Mouse (Mus musculus) cerebellum, adult 2 months (tissue): Measurements from ENCODE around the gene Mtfp1. TPM values are rescaled to one million over a fixed set of nuclear protein-coding genes. Genes with fewer than 3 reads are reported as not detected.

Experiments used
- DNase-seq, 2 experiments: peaks; one replicate each; pipeline ENCODE4 v3.0.0; 2021
- H3K27ac ChIP-seq: fragments of 200-500 bp; 2 replicates; pipeline ENCODE4 v1.5.1; 2012; ENCODE audit warnings: low read length, control low read depth, inconsistent platforms; ENCODE audit not compliant: insufficient read depth
- H3K27me3 ChIP-seq: fragments of 200-500 bp; 2 replicates; pipeline ENCODE4 v1.6.1; 2012; ENCODE audit warnings: inconsistent platforms, mild to moderate bottlenecking, low read length, moderate library complexity; ENCODE audit not compliant: control insufficient read depth, insufficient read depth
- H3K4me1 ChIP-seq: fragments of 200-500 bp; 2 replicates; pipeline ENCODE4 v1.6.1; 2011; ENCODE audit warnings: low read length; ENCODE audit not compliant: control insufficient read depth, insufficient read depth
- H3K4me3 ChIP-seq: fragments of 200-500 bp; replicated peaks from 2 replicates; pipeline ENCODE3; 2011; ENCODE audit warnings: mild to moderate bottlenecking, low read depth, low read length, control low read depth; ENCODE audit not compliant: insufficient read depth
- CTCF ChIP-seq: fragments of 200-500 bp; IDR thresholded peaks from 2 replicates; pipeline ENCODE4 v1.5.1; 2011; ENCODE audit warnings: low read depth, mild to moderate bottlenecking, control low read depth, low read length, moderate library complexity, borderline replicate concordance; ENCODE audit not compliant: insufficient read depth
- POLR2A ChIP-seq: fragments of 200-500 bp; IDR thresholded peaks from 2 replicates; pipeline ENCODE4 v1.6.1; 2011; ENCODE audit warnings: low read length, control low read depth, borderline replicate concordance; ENCODE audit not compliant: insufficient read depth
- WGBS: fragments of 180-500 bp; shearing (Covaris S2); methylation state at CpG from one replicate; pipeline ENCODE4 v1.1.7; 2018; 5-methylcytosine and 5-hydroxymethylcytosine counted together
- polyA plus RNA-seq: library from polyadenylated mRNA; depleted of rRNA; stranded (reverse); fragments of >200 nt; gene quantifications from 2 replicates; pipeline ENCODE4 v1.2.3, GENCODE M21; 2012

Gene Mtfp1
- polyA plus RNA-seq, 1 experiment, result 65.2 TPM

GRCm38 (mm10) chr11:4087267-4087666 is 8.0 kb downstream of the Mtfp1 start:
- H3K4me3 ChIP-seq, result no peak overlapping the region
- no peak for DNase-seq
- H3K4me1 ChIP-seq, result no peaks in the 10 kb centered on the region
- no peak overlapping the region for H3K27ac ChIP-seq
- TF ChIP-seq CTCF, result no peak
- TF ChIP-seq POLR2A, result no peak
- H3K27me3 ChIP-seq, result no peaks in the 10 kb centered on the region
- 22% methylated on average over 2 of the region's 2 CpGs for WGBS

GRCm38 (mm10) chr11:4086246-4086645 is 9.0 kb downstream of the Mtfp1 start:
- TF ChIP-seq CTCF (no peak), POLR2A (no peak)
- no peak for DNase-seq
- Histone ChIP-seq H3K27ac (no peak overlapping the region), H3K4me3 (no peak overlapping the region), H3K4me1 (no peaks in the 10 kb centered on the region), H3K27me3 (no peaks in the 10 kb centered on the region)
- 30% methylated on average over 1 of the region's 1 CpGs for WGBS

DNA sequence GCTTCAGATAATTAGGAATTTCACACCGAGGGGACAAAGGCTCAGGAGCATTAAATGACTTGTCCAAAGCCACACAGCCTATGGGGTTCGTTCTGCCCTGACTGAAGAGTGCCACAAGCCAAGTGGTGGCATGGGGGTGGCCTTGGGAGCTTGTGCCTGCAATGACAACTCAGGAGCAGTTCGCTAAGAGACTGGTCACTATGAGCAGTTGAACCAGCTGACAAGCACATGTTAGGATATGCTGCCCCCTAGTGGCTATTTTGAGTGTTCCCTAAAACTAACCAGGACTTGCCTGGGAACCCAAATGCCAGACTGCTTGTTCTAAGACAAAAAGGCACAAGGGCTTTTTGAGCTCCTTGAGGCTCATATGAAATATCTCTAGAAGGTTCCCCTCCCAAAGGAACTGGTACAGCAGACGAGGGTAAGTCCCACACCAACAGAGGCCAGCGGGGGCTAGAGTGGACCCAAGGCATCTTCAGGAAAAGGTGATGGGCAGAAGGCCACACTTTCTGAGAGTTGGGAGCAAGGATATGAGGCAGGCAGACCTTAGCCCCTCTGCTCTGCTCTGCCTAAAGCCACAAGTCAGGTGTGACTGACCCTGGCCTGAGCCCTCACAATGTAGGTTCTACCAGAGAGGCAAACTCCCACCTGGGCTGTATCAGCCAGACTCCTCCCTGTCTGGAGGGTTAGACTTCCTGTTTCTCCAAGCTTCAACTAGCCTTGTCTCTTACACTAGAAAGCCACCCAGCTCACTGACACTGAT is 11.7 kb downstream of the Mtfp1 start:
- Histone ChIP-seq H3K27me3 (no peaks in the 10 kb centered on the region), H3K4me1 (no peaks in the 10 kb centered on the region), H3K4me3 (no peak overlapping the region), H3K27ac (no peak overlapping the region)
- WGBS, result 28% methylated on average over 5 of the region's 5 CpGs
- peak; percentile 77 for TF ChIP-seq CTCF
- no peak for TF ChIP-seq POLR2A
- DNase-seq, result peak; percentile 51 to 67

DNA sequence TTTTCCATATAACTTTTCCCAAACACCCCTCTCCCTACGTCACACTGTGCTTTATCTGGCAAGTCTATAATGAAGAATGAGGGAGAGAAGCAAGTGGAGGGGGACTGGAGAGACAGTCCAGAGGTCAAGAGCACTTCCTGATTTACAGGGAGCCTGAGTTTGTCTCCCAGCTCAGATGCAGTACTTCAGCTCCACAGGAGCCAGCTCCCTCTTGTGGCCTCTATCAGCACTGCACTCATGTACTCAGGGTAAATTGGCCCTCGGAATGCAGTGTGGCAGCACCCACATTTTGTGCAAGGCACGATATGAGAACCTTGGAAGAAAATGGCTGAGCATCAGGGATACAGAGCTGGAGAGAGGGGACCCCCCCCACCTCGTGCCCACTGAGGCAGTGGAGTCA is 15.0 kb downstream of the Mtfp1 start:
- Histone ChIP-seq H3K27ac (no peak overlapping the region), H3K4me3 (no peak overlapping the region), H3K27me3 (no peaks in the 10 kb centered on the region), H3K4me1 (no peaks in the 10 kb centered on the region)
- peak; percentile 33 to 53 for DNase-seq
- peak; percentile 82 for TF ChIP-seq CTCF
- TF ChIP-seq POLR2A, result no peak
- WGBS, result 11% methylated on average over 4 of the region's 4 CpGs

DNA sequence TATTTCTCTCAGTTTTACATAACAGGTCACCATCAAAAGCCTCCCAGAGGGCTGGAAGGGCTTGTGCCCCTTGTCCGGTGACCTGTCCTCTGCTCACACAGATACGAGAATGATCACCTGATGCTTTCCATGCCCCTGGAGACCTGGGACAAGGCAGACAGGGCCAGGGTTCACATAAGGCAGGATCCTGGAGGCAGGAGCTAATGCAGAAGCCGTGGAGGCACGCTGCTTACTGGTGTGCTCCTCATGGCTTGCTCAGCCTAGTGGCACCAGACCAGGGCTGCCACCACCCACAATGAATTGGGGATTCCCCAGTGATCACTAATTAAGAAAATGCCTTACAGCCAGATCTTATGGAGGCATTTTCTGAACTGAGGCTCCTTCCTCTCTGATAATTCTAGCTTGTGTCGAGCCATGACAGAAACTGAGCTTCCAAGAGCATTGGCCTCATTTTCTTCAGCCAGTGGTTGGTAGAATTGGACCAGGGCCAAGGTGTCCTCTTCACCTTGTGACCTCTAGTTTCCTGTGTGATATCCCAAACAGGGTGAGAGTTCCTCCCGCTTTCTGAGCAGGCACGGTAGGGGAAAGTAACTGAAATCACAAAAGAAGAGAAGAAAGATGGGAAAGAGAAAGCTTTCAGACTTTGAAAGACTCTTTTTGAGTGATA is 16.8 kb downstream of the Mtfp1 start:
- Histone ChIP-seq H3K4me3 (no peak overlapping the region), H3K4me1 (no peaks in the 10 kb centered on the region), H3K27ac (no peak overlapping the region), H3K27me3 (no peaks in the 10 kb centered on the region)
- WGBS, result 79% methylated on average over 7 of the region's 7 CpGs
- TF ChIP-seq CTCF (no peak), POLR2A (no peak)
- no peak for DNase-seq

GRCm38 (mm10) chr11:4076633-4077032 is 18.6 kb downstream of the Mtfp1 start:
- H3K27me3 ChIP-seq, result no peaks in the 10 kb centered on the region
- TF ChIP-seq POLR2A (no peak), CTCF (no peak)
- DNase-seq, result no peak
- no peak overlapping the region for H3K27ac ChIP-seq
- H3K4me3 ChIP-seq, result no peak overlapping the region
- 25% methylated on average over 8 of the region's 8 CpGs for WGBS
- no peaks in the 10 kb centered on the region for H3K4me1 ChIP-seq

GRCm38 (mm10) chr11:4069664-4070063 is 25.6 kb downstream of the Mtfp1 start:
- Histone ChIP-seq H3K4me1 (no peaks in the 10 kb centered on the region), H3K4me3 (no peak overlapping the region), H3K27me3 (no peaks in the 10 kb centered on the region), H3K27ac (no peak overlapping the region)
- WGBS, result 45% methylated on average over 1 of the region's 1 CpGs
- TF ChIP-seq POLR2A (no peak), CTCF (no peak)
- DNase-seq, result no peak

DNA sequence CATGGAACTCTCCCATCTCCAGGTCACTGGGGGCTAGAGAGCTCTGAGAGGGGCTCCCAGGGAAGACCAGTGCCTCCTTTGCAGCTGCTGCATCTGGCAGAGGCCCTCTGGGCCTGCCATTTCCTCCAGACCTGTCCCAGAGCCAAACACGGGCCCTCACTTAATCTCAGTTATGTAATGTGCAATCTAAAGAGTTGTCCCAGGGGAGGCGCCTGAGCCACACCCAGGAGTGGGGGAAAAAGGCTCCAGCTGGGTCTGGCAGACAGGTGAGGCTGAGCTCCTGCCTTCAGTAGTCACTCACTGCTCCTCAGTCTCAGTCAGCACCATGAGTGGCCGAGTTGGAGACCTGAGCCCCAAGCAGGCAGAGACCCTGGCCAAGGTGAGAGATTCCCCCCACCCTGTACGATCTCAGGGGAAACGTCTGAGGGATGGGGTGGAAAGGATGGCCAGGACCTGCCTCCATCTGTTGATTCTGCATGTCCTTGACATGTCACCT is 30.6 kb downstream of the Mtfp1 start, which contains the start of gene Sec14l3:
TSS of gene Sec14l3 (plus strand) at position 215 of the 496 bp plus-strand sequence.
- 49% methylated on average over 5 of the region's 5 CpGs for WGBS
- DNase-seq, result no peak
- H3K4me3 ChIP-seq, result no peak within 1 kb of the TSS
- TF ChIP-seq CTCF, result no peak
- no peak for TF ChIP-seq POLR2A
- H3K27me3 ChIP-seq, result no peaks in the 10 kb centered on the region
- no peak within 1 kb of the TSS for H3K27ac ChIP-seq
- H3K4me1 ChIP-seq, result no peaks in the 10 kb centered on the region
